Mouse (Mus musculus): ENCODE measurements around the gene Tmem127.

The Tmem127 gene

GRCm38 (mm10) chr2:127310246-127310645 is 62.5 kb downstream of the Tmem127 start:
- no peak for DNase-seq (ENCODE audit: low read depth in 1 of 2, low spot score in 2 of 2)

DNA sequence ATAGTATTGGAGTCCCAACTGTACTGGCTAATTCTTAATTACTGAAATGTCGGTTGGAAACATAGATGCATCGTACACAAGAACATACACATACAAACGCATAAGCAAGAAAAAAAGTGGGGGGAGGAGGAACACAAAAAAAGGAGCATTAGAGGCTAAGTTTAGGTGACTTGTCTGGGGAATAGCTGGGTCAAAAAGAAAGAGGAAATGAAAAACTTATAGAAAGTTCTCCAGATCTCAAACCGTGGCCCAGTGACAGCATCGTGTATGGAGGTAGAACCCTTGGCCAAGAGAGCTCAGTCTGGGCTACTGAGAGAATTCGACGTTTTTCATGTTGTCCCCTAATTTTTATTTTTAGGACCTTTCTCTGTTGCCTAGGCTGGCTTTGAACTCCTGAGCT is 63.0 kb downstream of the Tmem127 start:
- no peak for DNase-seq (ENCODE audit: low read depth in 1 of 2, low spot score in 2 of 2)
